Mouse (Mus musculus): ENCODE data around the gene Atg14.

GRCm38 (mm10) chr14:47578086-47578485 lies 7.6 kb upstream of the Atg14 start:
- TF ChIP-seq CTCF (IDR thresholded peaks at IDR 0.05; ENCODE audit: low read depth) (no peak), EP300 (IDR thresholded peaks at IDR 0.05; ENCODE audit: low read depth) (no peak)
